Mouse (Mus musculus) liver, embryonic 14.5 days (tissue): Measurements from ENCODE around the gene Syk.

Source experiments
- CTCF ChIP-seq: IDR thresholded peaks from 2 replicates; pipeline ENCODE4 v1.5.1; 2016; ENCODE audit warnings: antibody characterized with exemption, low read depth, control low read depth
- EP300 ChIP-seq: IDR thresholded peaks from 2 replicates; pipeline ENCODE4 v1.6.1; 2016; ENCODE audit warnings: antibody characterized with exemption, low read depth

DNA sequence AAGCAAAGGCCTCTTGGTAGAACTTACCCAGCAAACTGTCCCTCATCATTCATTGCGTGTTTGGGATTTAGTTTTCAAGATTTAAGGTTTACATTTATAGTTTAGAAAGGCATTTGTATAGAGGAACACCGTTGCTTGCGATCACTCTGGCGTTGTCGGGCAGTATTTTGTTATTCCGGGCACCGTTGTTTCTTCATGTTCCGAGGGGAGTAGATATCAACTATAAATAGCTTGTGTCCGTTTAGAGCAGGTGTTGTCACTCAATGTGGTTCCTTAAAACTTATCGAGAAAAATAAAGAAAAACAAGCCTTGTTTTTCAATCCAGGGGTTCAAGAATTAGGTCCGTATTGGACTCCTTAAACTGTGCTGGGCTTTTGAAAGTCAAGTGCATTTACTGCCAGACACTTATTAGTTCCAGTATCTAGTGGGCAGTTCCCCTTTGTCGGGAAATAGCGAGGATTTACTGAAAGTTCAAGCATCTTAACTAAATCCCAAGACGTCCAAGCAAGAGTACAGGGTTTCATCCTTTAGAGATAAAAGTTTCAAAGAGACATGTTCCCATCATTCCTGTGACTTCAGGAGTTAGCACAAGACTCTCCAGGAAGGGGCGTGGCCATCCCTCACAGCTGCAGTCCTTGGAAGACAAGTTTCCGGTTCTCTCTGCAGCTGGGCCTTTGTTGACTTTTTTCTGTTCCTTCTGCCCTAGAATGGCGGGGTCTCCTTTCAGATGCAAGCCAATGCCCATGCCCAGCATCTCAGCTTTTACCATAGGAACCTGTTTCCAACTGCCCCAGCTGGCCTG is 1.9 kb downstream of the Syk start:
- TF ChIP-seq EP300 = no peak
- TF ChIP-seq CTCF = no peak
